Mouse (Mus musculus) layer of hippocampus, postnatal 14 days (tissue): ENCODE data around the gene Kcnd1. TPM values are rescaled to one million over a fixed set of nuclear protein-coding genes. Genes with fewer than 3 reads are reported as not detected.

Experiments used
- DNase-seq, 2 experiments: peaks; one replicate each; pipeline ENCODE4 v3.0.0; 2021 to 2022; ENCODE audit warnings: low spot score in 2 of 2, mixed read lengths in 1 of 2
- microRNA-seq, 2 experiments: library from miRNA; unstranded; fragments of <30 nt; microRNA quantifications; one replicate each; pipeline ENCODE4 v1.2.0; 2021
- total RNA-seq, 2 experiments: library from RNA; stranded (reverse); gene quantifications; 2 replicates each; pipeline ENCODE4 v1.2.3; 2021

Gene Kcnd1
- total RNA-seq, 2 experiments from 2014 or later = 9.8 to 10.0 TPM

DNA sequence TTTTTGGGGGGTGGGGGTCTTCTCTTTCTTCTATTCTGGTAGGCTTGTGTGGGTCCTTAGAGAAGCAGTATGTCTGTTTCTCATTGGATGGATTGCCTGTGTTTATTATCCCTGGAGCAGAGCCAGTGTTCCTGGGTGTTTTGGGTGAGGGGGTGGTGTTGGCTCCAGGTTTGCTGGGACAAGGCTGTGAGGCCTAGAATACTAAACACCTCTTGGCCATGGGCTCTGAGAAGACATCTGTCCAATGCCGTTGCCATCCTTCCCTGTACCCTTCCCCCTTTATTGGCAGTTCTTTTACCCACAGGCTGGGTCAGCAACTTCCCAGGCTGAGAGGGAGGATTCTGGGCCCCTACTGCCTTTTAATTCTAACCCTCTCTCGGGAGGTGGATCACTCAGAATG is 25.8 kb downstream of the Kcnd1 start:
- peak in 1 of 2 experiments; percentile 63 for DNase-seq

GRCm38 (mm10) chrX:7854578-7854977 is 32.5 kb downstream of the Kcnd1 start:
- no peak for DNase-seq

- DNase-seq = no peak
These were observed 37.2 kb downstream of the Kcnd1 start for GRCm38 (mm10) chrX:7859191-7859753.

- DNase-seq = no peak
These were observed 41.1 kb downstream of the Kcnd1 start for GRCm38 (mm10) chrX:7863181-7863580.

DNA sequence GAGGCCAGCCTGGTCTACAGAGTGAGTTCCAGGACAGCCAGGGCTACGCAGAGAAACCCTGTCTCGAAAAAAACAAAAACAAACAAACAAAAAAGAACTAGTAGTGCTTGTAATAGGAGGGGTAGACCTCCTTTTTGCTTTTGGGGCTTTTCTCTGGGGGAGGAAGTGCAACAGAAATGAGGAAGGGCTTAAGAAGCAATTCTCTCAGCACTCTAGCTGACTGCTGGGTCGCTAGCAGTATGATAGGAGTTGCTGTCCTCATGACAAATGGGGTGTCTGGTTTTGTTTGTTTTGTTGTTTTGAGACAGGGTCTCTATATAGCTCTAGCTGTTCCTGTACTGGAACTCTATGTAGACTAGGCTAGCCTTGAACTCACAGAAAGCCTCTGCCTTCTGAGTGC is 42.5 kb downstream of the Kcnd1 start:
- no peak for DNase-seq

DNA sequence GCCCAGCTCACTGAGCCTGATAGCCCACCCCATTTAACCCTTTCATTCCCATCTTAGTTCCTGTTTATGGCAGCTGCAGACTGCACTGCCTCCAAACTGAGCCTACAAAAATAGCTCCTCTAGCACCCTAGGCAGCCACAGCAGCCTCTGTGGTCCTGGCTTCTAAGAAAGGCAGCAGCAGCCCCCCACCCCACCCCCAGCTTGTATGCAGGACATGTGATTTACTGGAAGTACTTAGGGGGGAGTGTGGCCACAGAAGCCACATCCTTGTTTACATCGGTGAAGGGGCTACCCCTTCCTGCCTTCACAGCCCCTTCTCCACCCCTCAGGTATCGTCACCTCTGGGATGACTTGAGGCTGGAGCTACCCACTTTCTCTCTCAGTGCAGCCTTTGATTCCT is 43.3 kb downstream of the Kcnd1 start:
- no peak for DNase-seq

GRCm38 (mm10) chrX:7865786-7866185 is 43.7 kb downstream of the Kcnd1 start:
- no peak for DNase-seq

GRCm38 (mm10) chrX:7867141-7867540 is 45.1 kb downstream of the Kcnd1 start:
- DNase-seq = no peak

- no peak for DNase-seq
These were observed 46.4 kb downstream of the Kcnd1 start for GRCm38 (mm10) chrX:7868506-7868905.

DNA sequence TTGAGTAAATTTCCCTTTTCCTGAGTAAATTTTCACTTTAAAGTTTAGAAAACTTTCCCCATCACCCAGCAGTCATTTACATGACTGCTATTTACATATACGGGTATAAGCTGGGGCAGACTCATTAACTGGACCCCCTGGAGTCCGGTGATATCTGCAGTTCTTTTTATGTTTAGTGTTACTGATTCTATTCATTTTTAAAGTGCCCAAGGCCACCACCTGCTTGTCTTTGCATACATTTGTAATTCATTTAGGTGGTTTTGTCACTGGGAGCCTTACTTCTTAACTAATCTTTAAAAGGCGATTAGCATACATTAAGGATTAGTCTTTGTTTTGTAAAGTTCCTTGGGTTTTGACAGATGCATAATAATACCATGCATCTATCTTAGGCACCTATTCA is 47.7 kb downstream of the Kcnd1 start:
- no peak for DNase-seq

- peak; percentile 71 to 83 for DNase-seq
These were observed 55.9 kb downstream of the Kcnd1 start, which contains the start of gene Pim2 for GRCm38 (mm10) chrX:7878007-7878419. Pim2 (plus strand) TSS chrX:7878262.

DNA sequence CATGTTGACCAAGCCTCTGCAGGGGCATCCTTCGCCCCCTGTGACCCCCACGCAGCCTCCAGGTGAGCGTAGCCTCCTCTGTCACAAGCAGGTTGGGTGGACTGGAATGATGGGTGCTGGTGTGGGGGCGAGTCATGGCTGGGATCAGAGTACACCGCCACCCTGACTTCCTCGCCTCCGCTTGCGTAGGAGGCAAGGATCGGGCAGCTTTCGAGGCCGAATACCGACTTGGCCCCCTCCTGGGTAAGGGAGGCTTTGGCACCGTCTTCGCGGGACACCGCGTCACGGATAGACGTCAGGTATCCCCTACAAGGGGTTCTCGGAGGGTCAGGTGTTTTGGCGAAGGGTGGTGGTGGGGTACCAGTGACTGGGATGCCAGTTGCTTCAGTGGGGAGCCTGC is 56.4 kb downstream of the Kcnd1 start:
- no peak for DNase-seq

- DNase-seq = peak; percentile 49 to 77
These were observed 57.7 kb downstream of the Kcnd1 start for GRCm38 (mm10) chrX:7879819-7880218.

- peak; percentile 70 to 85 for DNase-seq
These were observed 61.9 kb downstream of the Kcnd1 start, which contains the start of gene Slc35a2 for GRCm38 (mm10) chrX:7883841-7884567. Slc35a2 (plus strand) TSS chrX:7884028.

Small RNA genes within 50 kb of the gene (microRNA-seq; reads per million reads assigned to microRNA genes)
- gene Mir1198 = 61.3 to 92.3 reads per million in 2 experiments

Other genes starting within 250 kb of the Kcnd1 start
- under 1 TPM in 1 of 2 experiments, not detected in 1; 0.24 TPM for gene Foxp3, start 248.6 kb upstream of the Kcnd1 start, total RNA-seq
- gene Ppp1r3f, start 248.0 kb upstream of the Kcnd1 start, total RNA-seq = 10 to 100 TPM; 16.5 to 16.7 TPM
- gene Ccdc22, start 216.8 kb upstream of the Kcnd1 start, total RNA-seq = 10 to 100 TPM; 22.6 to 24.5 TPM
- under 1 TPM in 1 of 2 experiments, not detected in 1; 0.21 TPM for gene Cacna1f, start 215.2 kb upstream of the Kcnd1 start, total RNA-seq
- gene Syp, start 183.8 kb upstream of the Kcnd1 start, total RNA-seq = 1,000 to 10,000 TPM; 1,862 to 1,901 TPM
- gene Prickle3, start 165.0 kb upstream of the Kcnd1 start, total RNA-seq = 1 to 10 TPM; 1.5 to 1.6 TPM
- 1 to 10 TPM; 7.0 to 9.6 TPM for gene Plp2, start 150.9 kb upstream of the Kcnd1 start, total RNA-seq
- gene Magix, start 141.0 kb upstream of the Kcnd1 start, total RNA-seq = under 1 TPM; 0.25 to 0.31 TPM
- gene Gpkow, start 125.2 kb upstream of the Kcnd1 start, total RNA-seq = 10 to 100 TPM; 33.2 to 36.3 TPM
- gene Wdr45, start 108.0 kb upstream of the Kcnd1 start, total RNA-seq = 10 to 100 TPM; 47.7 to 48.1 TPM
- gene Gm45208, start 100.0 kb upstream of the Kcnd1 start, total RNA-seq = not detected
- gene Praf2, start 93.8 kb upstream of the Kcnd1 start, total RNA-seq = 100 to 1,000 TPM in 1 of 2 experiments, 10 to 100 TPM in 1; 98.2 to 107 TPM
- 10 to 100 TPM; 15.5 to 19.6 TPM for gene Ccdc120, start 71.4 kb upstream of the Kcnd1 start, total RNA-seq
- gene Tfe3, start 59.7 kb upstream of the Kcnd1 start, total RNA-seq = 10 to 100 TPM; 31.7 to 34.4 TPM
- gene Gripap1, start 32.5 kb upstream of the Kcnd1 start, total RNA-seq = 10 to 100 TPM; 88.1 to 98.9 TPM
- gene Otud5, start 19.1 kb downstream of the Kcnd1 start, total RNA-seq = 10 to 100 TPM; 64.1 to 64.9 TPM
- gene Pim2, start 56.0 kb downstream of the Kcnd1 start, total RNA-seq = 10 to 100 TPM; 43.2 to 49.5 TPM
- 10 to 100 TPM; 45.9 to 52.7 TPM for gene Slc35a2, start 61.7 kb downstream of the Kcnd1 start, total RNA-seq
- 10 to 100 TPM; 72.6 to 80.1 TPM for gene Pqbp1, start 77.0 kb downstream of the Kcnd1 start, total RNA-seq
- gene Timm17b, start 77.1 kb downstream of the Kcnd1 start, total RNA-seq = 10 to 100 TPM; 20.8 to 23.9 TPM
- not detected for gene Gm10491, start 85.5 kb downstream of the Kcnd1 start, total RNA-seq
- not detected for gene Gm10490, start 87.3 kb downstream of the Kcnd1 start, total RNA-seq
- 100 to 1,000 TPM; 340 to 344 TPM for gene Pcsk1n, start 97.5 kb downstream of the Kcnd1 start, total RNA-seq
- gene Eras, start 106.3 kb downstream of the Kcnd1 start, total RNA-seq = not detected
- 10 to 100 TPM; 46.0 to 54.4 TPM for gene Hdac6, start 125.6 kb downstream of the Kcnd1 start, total RNA-seq
- gene Gata1, start 155.8 kb downstream of the Kcnd1 start, total RNA-seq = not detected
- not detected for gene Glod5, start 196.2 kb downstream of the Kcnd1 start, total RNA-seq